Mouse (Mus musculus): Measurements from ENCODE around the gene Sgip1. TPM values are rescaled to one million over a fixed set of nuclear protein-coding genes. Genes with fewer than 3 reads are reported as not detected.

Sgip1 gene
- 21.6 and 38.3 TPM in 2 replicates for polyA plus RNA-seq (2014; fragmentation: Nextera tagmentation; extraction: Ambion mirVana)

GRCm38 (mm10) chr4:102741287-102741686, at the start of gene Sgip1:
Gene Sgip1, plus strand, starts transcription at chr4:102741297.
- 62% methylated on average over 8 of the region's 8 CpGs for WGBS
- Histone ChIP-seq H3K27me3 (replicated peaks; ENCODE audit: control insufficient read depth, insufficient read depth, low read length) (no peaks in the 10 kb centered on the region), H3K9me3 (replicated peaks; ENCODE audit: control insufficient read depth, low read length) (no peaks in the 10 kb centered on the region), H3K9ac (ENCODE audit: low read length) (no peak within 1 kb of the TSS), H3K36me3 (ENCODE audit: control insufficient read depth, insufficient read depth, low read length) (no peaks in the 10 kb centered on the region), H3K27ac (ENCODE audit: low read depth, low read length) (no peak within 1 kb of the TSS), H3K4me3 (ENCODE audit: low read depth, low read length) (no peak within 1 kb of the TSS), H3K4me1 (ENCODE audit: control insufficient read depth, insufficient read depth, low read length) (no peaks in the 10 kb centered on the region), H3K4me2 (ENCODE audit: low read length) (no peak within 1 kb of the TSS)
- ATAC-seq (no peak), DNase-seq (ENCODE audit: low spot score) (no peak)

- peak; percentile 35 for DNase-seq (ENCODE audit: low spot score)
- H3K36me3 ChIP-seq (ENCODE audit: control insufficient read depth, insufficient read depth, low read length): no peaks in the 10 kb centered on the region
- 79% methylated on average over 4 of the region's 4 CpGs for WGBS
Observed at GRCm38 (mm10) chr4:102691402-102691801, 49.7 kb upstream of the Sgip1 start.

GRCm38 (mm10) chr4:102697966-102698365, 43.1 kb upstream of the Sgip1 start:
- Histone ChIP-seq H3K4me3 (ENCODE audit: low read depth, low read length) (no peak overlapping the region), H3K27ac (ENCODE audit: low read depth, low read length) (no peak overlapping the region), H3K4me1 (ENCODE audit: control insufficient read depth, insufficient read depth, low read length) (no peaks in the 10 kb centered on the region), H3K4me2 (ENCODE audit: low read length) (no peak overlapping the region), H3K27me3 (replicated peaks; ENCODE audit: control insufficient read depth, insufficient read depth, low read length) (no peaks in the 10 kb centered on the region), H3K9me3 (replicated peaks; ENCODE audit: control insufficient read depth, low read length) (no peaks in the 10 kb centered on the region), H3K9ac (ENCODE audit: low read length) (no peak overlapping the region), H3K36me3 (ENCODE audit: control insufficient read depth, insufficient read depth, low read length) (no peaks in the 10 kb centered on the region)
- WGBS: 97% methylated on average over 7 of the region's 7 CpGs
- DNase-seq (ENCODE audit: low spot score): no peak
- ATAC-seq: no peak

More at GRCm38 (mm10) chr4:102691402-102691801, 49.7 kb upstream of the Sgip1 start:
- no peak for ATAC-seq
- H3K4me1 ChIP-seq (ENCODE audit: control insufficient read depth, insufficient read depth, low read length): no peaks in the 10 kb centered on the region
- no peak overlapping the region for H3K4me3 ChIP-seq (ENCODE audit: low read depth, low read length)
- H3K9ac ChIP-seq (ENCODE audit: low read length): no peak overlapping the region
- no peaks in the 10 kb centered on the region for H3K27me3 ChIP-seq (replicated peaks; ENCODE audit: control insufficient read depth, insufficient read depth, low read length)
- no peak overlapping the region for H3K27ac ChIP-seq (ENCODE audit: low read depth, low read length)
- no peaks in the 10 kb centered on the region for H3K9me3 ChIP-seq (replicated peaks; ENCODE audit: control insufficient read depth, low read length)
- no peak overlapping the region for H3K4me2 ChIP-seq (ENCODE audit: low read length)

- Histone ChIP-seq H3K27me3 (replicated peaks; ENCODE audit: control insufficient read depth, insufficient read depth, low read length) (no peaks in the 10 kb centered on the region), H3K4me2 (ENCODE audit: low read length) (no peak overlapping the region), H3K9me3 (replicated peaks; ENCODE audit: control insufficient read depth, low read length) (no peaks in the 10 kb centered on the region), H3K9ac (ENCODE audit: low read length) (no peak overlapping the region), H3K27ac (ENCODE audit: low read depth, low read length) (no peak overlapping the region), H3K4me3 (ENCODE audit: low read depth, low read length) (no peak overlapping the region), H3K36me3 (ENCODE audit: control insufficient read depth, insufficient read depth, low read length) (no peaks in the 10 kb centered on the region), H3K4me1 (ENCODE audit: control insufficient read depth, insufficient read depth, low read length) (no peaks in the 10 kb centered on the region)
- WGBS: 85% methylated on average over 4 of the region's 4 CpGs
- ATAC-seq: no peak
- DNase-seq (ENCODE audit: low spot score): no peak
Observed at GRCm38 (mm10) chr4:102711731-102712130, 29.4 kb upstream of the Sgip1 start.

GRCm38 (mm10) chr4:102715532-102715931, 25.6 kb upstream of the Sgip1 start:
- H3K27me3 ChIP-seq (replicated peaks; ENCODE audit: control insufficient read depth, insufficient read depth, low read length): no peaks in the 10 kb centered on the region
- no peak overlapping the region for H3K4me2 ChIP-seq (ENCODE audit: low read length)
- H3K36me3 ChIP-seq (ENCODE audit: control insufficient read depth, insufficient read depth, low read length): no peaks in the 10 kb centered on the region
- H3K4me3 ChIP-seq (ENCODE audit: low read depth, low read length): no peak overlapping the region
- no peak for DNase-seq (ENCODE audit: low spot score)
- no peak overlapping the region for H3K27ac ChIP-seq (ENCODE audit: low read depth, low read length)
- ATAC-seq: no peak
- H3K9me3 ChIP-seq (replicated peaks; ENCODE audit: control insufficient read depth, low read length): no peaks in the 10 kb centered on the region
- H3K9ac ChIP-seq (ENCODE audit: low read length): no peak overlapping the region
- H3K4me1 ChIP-seq (ENCODE audit: control insufficient read depth, insufficient read depth, low read length): no peaks in the 10 kb centered on the region

GRCm38 (mm10) chr4:102717123-102717828, 23.8 kb upstream of the Sgip1 start:
- 74% methylated on average over 5 of the region's 5 CpGs for WGBS
- H3K4me2 ChIP-seq (ENCODE audit: low read length): no peak overlapping the region
- no peak overlapping the region for H3K27ac ChIP-seq (ENCODE audit: low read depth, low read length)
- no peaks in the 10 kb centered on the region for H3K9me3 ChIP-seq (replicated peaks; ENCODE audit: control insufficient read depth, low read length)
- H3K4me1 ChIP-seq (ENCODE audit: control insufficient read depth, insufficient read depth, low read length): no peaks in the 10 kb centered on the region
- no peak overlapping the region for H3K4me3 ChIP-seq (ENCODE audit: low read depth, low read length)
- H3K9ac ChIP-seq (ENCODE audit: low read length): no peak overlapping the region
- H3K27me3 ChIP-seq (replicated peaks; ENCODE audit: control insufficient read depth, insufficient read depth, low read length): no peaks in the 10 kb centered on the region
- ATAC-seq: no peak
- DNase-seq (ENCODE audit: low spot score): peak; percentile 10
- no peaks in the 10 kb centered on the region for H3K36me3 ChIP-seq (ENCODE audit: control insufficient read depth, insufficient read depth, low read length)

GRCm38 (mm10) chr4:102719535-102719934, 21.6 kb upstream of the Sgip1 start:
- 6% methylated on average over 1 of the region's 1 CpGs for WGBS
- Histone ChIP-seq H3K9ac (ENCODE audit: low read length) (no peak overlapping the region), H3K36me3 (ENCODE audit: control insufficient read depth, insufficient read depth, low read length) (no peaks in the 10 kb centered on the region), H3K27me3 (replicated peaks; ENCODE audit: control insufficient read depth, insufficient read depth, low read length) (no peaks in the 10 kb centered on the region), H3K4me1 (ENCODE audit: control insufficient read depth, insufficient read depth, low read length) (no peaks in the 10 kb centered on the region), H3K9me3 (replicated peaks; ENCODE audit: control insufficient read depth, low read length) (no peaks in the 10 kb centered on the region), H3K27ac (ENCODE audit: low read depth, low read length) (no peak overlapping the region), H3K4me2 (ENCODE audit: low read length) (no peak overlapping the region), H3K4me3 (ENCODE audit: low read depth, low read length) (no peak overlapping the region)
- DNase-seq (ENCODE audit: low spot score) (peak; percentile 59), ATAC-seq (no peak)

- WGBS: 81% methylated on average over 1 of the region's 1 CpGs
- no peak overlapping the region for H3K27ac ChIP-seq (ENCODE audit: low read depth, low read length)
- H3K27me3 ChIP-seq (replicated peaks; ENCODE audit: control insufficient read depth, insufficient read depth, low read length): no peaks in the 10 kb centered on the region
- no peaks in the 10 kb centered on the region for H3K4me1 ChIP-seq (ENCODE audit: control insufficient read depth, insufficient read depth, low read length)
- no peak overlapping the region for H3K9ac ChIP-seq (ENCODE audit: low read length)
- no peaks in the 10 kb centered on the region for H3K36me3 ChIP-seq (ENCODE audit: control insufficient read depth, insufficient read depth, low read length)
- DNase-seq (ENCODE audit: low spot score) (no peak), ATAC-seq (no peak)
- H3K4me2 ChIP-seq (ENCODE audit: low read length): no peak overlapping the region
- no peak overlapping the region for H3K4me3 ChIP-seq (ENCODE audit: low read depth, low read length)
- H3K9me3 ChIP-seq (replicated peaks; ENCODE audit: control insufficient read depth, low read length): no peaks in the 10 kb centered on the region
Observed at GRCm38 (mm10) chr4:102719951-102720350, 21.1 kb upstream of the Sgip1 start.

GRCm38 (mm10) chr4:102724442-102724841, 16.7 kb upstream of the Sgip1 start:
- H3K4me3 ChIP-seq (ENCODE audit: low read depth, low read length): no peak overlapping the region
- no peak overlapping the region for H3K4me2 ChIP-seq (ENCODE audit: low read length)
- ATAC-seq (no peak), DNase-seq (ENCODE audit: low spot score) (no peak)
- no peak overlapping the region for H3K27ac ChIP-seq (ENCODE audit: low read depth, low read length)
- H3K4me1 ChIP-seq (ENCODE audit: control insufficient read depth, insufficient read depth, low read length): no peaks in the 10 kb centered on the region
- no peaks in the 10 kb centered on the region for H3K36me3 ChIP-seq (ENCODE audit: control insufficient read depth, insufficient read depth, low read length)
- no peaks in the 10 kb centered on the region for H3K27me3 ChIP-seq (replicated peaks; ENCODE audit: control insufficient read depth, insufficient read depth, low read length)
- WGBS: 77% methylated on average over 5 of the region's 5 CpGs
- no peak overlapping the region for H3K9ac ChIP-seq (ENCODE audit: low read length)
- no peaks in the 10 kb centered on the region for H3K9me3 ChIP-seq (replicated peaks; ENCODE audit: control insufficient read depth, low read length)
